Mouse (Mus musculus) bone marrow macrophage, adult 2 months (primary cell): ENCODE results near the gene Fcgbp.

Experiments
- CTCF ChIP-seq: IDR thresholded peaks from 2 replicates; pipeline ENCODE4 v1.5.1; 2012; ENCODE audit warnings: low read depth, mild to moderate bottlenecking, low read length, moderate library complexity
- POLR2A ChIP-seq: IDR thresholded peaks from 2 replicates; pipeline ENCODE4 v1.6.1; 2012; ENCODE audit warnings: mild to moderate bottlenecking, low read depth, low read length, borderline replicate concordance

- TF ChIP-seq CTCF (peak; percentile 37), POLR2A (no peak)
Observed at GRCm38 (mm10) chr7:28100596-28101590, 29.9 kb downstream of the Fcgbp start.
